Mouse (Mus musculus) heart, embryonic 14.5 days (tissue): ENCODE measurements around the gene Slc30a2. TPM values are rescaled to one million over a fixed set of nuclear protein-coding genes. Genes with fewer than 3 reads are reported as not detected.
A peak's percentile ranks its signal among the peaks of the same experiment; 100 is the strongest.

ENCODE experiments used
- ATAC-seq: fragments of 200-750 bp; cut with Nextera tagmentation; 2 replicates; pipeline ENCODE4 v1.8.0; 2017; ENCODE audit warnings: low read depth, moderate TSS enrichment; ENCODE audit not compliant: insufficient number of reproducible peaks, insufficient read depth, low FRiP score
- H3K27ac ChIP-seq, 2 experiments: fragments of 200-500 bp in 1 of 2; fragments of 300-500 bp in 1 of 2; sonication (generic) in 1 of 2; replicated peaks in 1 of 2; 2 replicates each; pipeline ENCODE4 v1.5.1; 2012 to 2014; ENCODE audit warnings: low read depth in 2 of 2, low read length in 2 of 2, control low read depth in 1 of 2, mild to moderate bottlenecking in 1 of 2, mixed read lengths in 1 of 2; ENCODE audit not compliant: control insufficient read depth in 1 of 2, insufficient read depth in 1 of 2
- H3K27me3 ChIP-seq: fragments of 300-500 bp; sonication (generic); 2 replicates; pipeline ENCODE4 v1.6.1; 2014; ENCODE audit warnings: mild to moderate bottlenecking, low read length, control low read depth; ENCODE audit not compliant: control insufficient read depth, insufficient read depth
- H3K36me3 ChIP-seq: fragments of 300-500 bp; sonication (generic); 2 replicates; pipeline ENCODE4 v1.6.1; 2014; ENCODE audit warnings: mild to moderate bottlenecking, control low read depth, low read length, mixed read lengths; ENCODE audit not compliant: control insufficient read depth, insufficient read depth
- H3K4me1 ChIP-seq, 2 experiments: fragments of 200-500 bp in 1 of 2; fragments of 300-500 bp in 1 of 2; sonication (generic) in 1 of 2; 2 replicates each; pipeline ENCODE4 v1.6.1; 2012 to 2014; ENCODE audit warnings: low read length in 2 of 2, control low read depth in 1 of 2, mixed read lengths in 1 of 2; ENCODE audit not compliant: control insufficient read depth in 2 of 2, insufficient read depth in 2 of 2
- H3K4me2 ChIP-seq: fragments of 300-500 bp; sonication (generic); 2 replicates; pipeline ENCODE4 v1.6.1; 2014; ENCODE audit warnings: mild to moderate bottlenecking, low read length
- H3K4me3 ChIP-seq, 2 experiments: fragments of 200-500 bp in 1 of 2; fragments of 300-500 bp in 1 of 2; sonication (generic) in 1 of 2; 2 replicates each; pipeline ENCODE4 v1.5.1; 2012 to 2014; ENCODE audit warnings: low read length in 2 of 2, mild to moderate bottlenecking in 2 of 2, control low read depth in 1 of 2, low read depth in 1 of 2, moderate library complexity in 1 of 2; ENCODE audit not compliant: control insufficient read depth in 1 of 2, insufficient read depth in 1 of 2
- H3K9ac ChIP-seq: fragments of 300-500 bp; sonication (generic); 2 replicates; pipeline ENCODE4 v1.6.1; 2014; ENCODE audit warnings: mild to moderate bottlenecking, low read length
- H3K9me3 ChIP-seq: fragments of 300-500 bp; sonication (generic); 2 replicates; pipeline ENCODE4 v1.6.1; 2016; ENCODE audit warnings: low read length, control low read depth; ENCODE audit not compliant: control insufficient read depth
- WGBS: fragments of 180-500 bp; shearing (Covaris S2); extraction: QIAGEN DNeasy Blood & Tissue Kit; methylation state at CpG from one replicate; pipeline ENCODE4 v1.1.7; 2014; 5-methylcytosine and 5-hydroxymethylcytosine counted together
- polyA plus RNA-seq: library from polyadenylated mRNA; unstranded; fragments of >200 nt; fragmentation: Nextera tagmentation; extraction: Ambion mirVana; gene quantifications from 2 replicates; pipeline ENCODE4 v1.2.1, GENCODE M21; 2014

The Slc30a2 gene
- polyA plus RNA-seq, 1 experiment from 2014 or later = 0.08 TPM

- H3K4me2 ChIP-seq = no peak overlapping the region
- no peak overlapping the region for H3K4me3 ChIP-seq
- H3K36me3 ChIP-seq = no peaks in the 10 kb centered on the region
- no peaks in the 10 kb centered on the region for H3K9me3 ChIP-seq
- H3K27ac ChIP-seq = peak overlapping the region in 1 of 2 experiments; percentile 46; a peak in 2 of 4 replicates
- 37% methylated on average over 18 of the region's 18 CpGs for WGBS
- no peak; the same call in 1 of the 2 replicates for ATAC-seq
- no peaks in the 10 kb centered on the region for H3K27me3 ChIP-seq
- peak overlapping the region; percentile 17; the same call in 1 of the 2 replicates for H3K9ac ChIP-seq
- peaks cover 38 to 48% of the 10 kb centered on the region in 2 experiments for H3K4me1 ChIP-seq
Observed at GRCm38 (mm10) chr4:134351329-134352260, 8.6 kb downstream of the Slc30a2 start.

GRCm38 (mm10) chr4:134352261-134352707, 9.3 kb downstream of the Slc30a2 start:
- Histone ChIP-seq H3K27ac (peak overlapping the region in 1 of 2 experiments; percentile 46; a peak in 1 of 4 replicates), H3K9me3 (no peaks in the 10 kb centered on the region), H3K4me1 (peaks cover 40 to 50% of the 10 kb centered on the region in 2 experiments), H3K4me3 (no peak overlapping the region), H3K4me2 (no peak overlapping the region), H3K27me3 (no peaks in the 10 kb centered on the region), H3K36me3 (no peaks in the 10 kb centered on the region), H3K9ac (peak overlapping the region; percentile 17; the same call in 1 of the 2 replicates)
- WGBS = 71% methylated on average over 12 of the region's 12 CpGs
- no peak for ATAC-seq

GRCm38 (mm10) chr4:134352929-134353328, 9.9 kb downstream of the Slc30a2 start:
- no peak for ATAC-seq
- Histone ChIP-seq H3K9ac (no peak overlapping the region), H3K4me2 (no peak overlapping the region), H3K27me3 (no peaks in the 10 kb centered on the region), H3K27ac (no peak overlapping the region), H3K4me3 (no peak overlapping the region), H3K9me3 (no peaks in the 10 kb centered on the region), H3K36me3 (no peaks in the 10 kb centered on the region), H3K4me1 (peaks cover 41 to 48% of the 10 kb centered on the region in 2 experiments)
- 87% methylated on average over 7 of the region's 7 CpGs for WGBS

- no peak overlapping the region for H3K4me3 ChIP-seq
- H3K4me1 ChIP-seq = peaks cover 35 to 40% of the 10 kb centered on the region in 2 experiments
- no peaks in the 10 kb centered on the region for H3K27me3 ChIP-seq
- no peak overlapping the region for H3K27ac ChIP-seq
- no peak for ATAC-seq
- H3K9me3 ChIP-seq = no peaks in the 10 kb centered on the region
- WGBS = 46% methylated on average over 5 of the region's 5 CpGs
- no peaks in the 10 kb centered on the region for H3K36me3 ChIP-seq
- no peak overlapping the region for H3K4me2 ChIP-seq
- H3K9ac ChIP-seq = no peak overlapping the region
Observed at GRCm38 (mm10) chr4:134353527-134354409, 10.8 kb downstream of the Slc30a2 start.

GRCm38 (mm10) chr4:134355841-134356452, 13.0 kb downstream of the Slc30a2 start:
- H3K9me3 ChIP-seq = no peaks in the 10 kb centered on the region
- H3K36me3 ChIP-seq = no peaks in the 10 kb centered on the region
- no peak overlapping the region for H3K9ac ChIP-seq
- H3K27me3 ChIP-seq = no peaks in the 10 kb centered on the region
- WGBS = 17% methylated on average over 16 of the region's 16 CpGs
- H3K27ac ChIP-seq = peak overlapping the region; percentile 22 to 63
- H3K4me1 ChIP-seq = peaks cover 35 to 42% of the 10 kb centered on the region in 2 experiments
- peak overlapping the region; percentile 42 for H3K4me2 ChIP-seq
- no peak overlapping the region for H3K4me3 ChIP-seq
- ATAC-seq = peak; percentile 48

GRCm38 (mm10) chr4:134356591-134357460, 13.8 kb downstream of the Slc30a2 start:
- Histone ChIP-seq H3K27ac (peak overlapping the region; percentile 22 to 63), H3K9me3 (no peaks in the 10 kb centered on the region), H3K27me3 (no peaks in the 10 kb centered on the region), H3K9ac (no peak overlapping the region), H3K4me1 (peaks cover 36 to 42% of the 10 kb centered on the region in 2 experiments), H3K36me3 (no peaks in the 10 kb centered on the region), H3K4me2 (peak overlapping the region; percentile 42), H3K4me3 (no peak overlapping the region)
- 18% methylated on average over 22 of the region's 22 CpGs for WGBS
- ATAC-seq = no peak
